Mouse (Mus musculus): ENCODE measurements around the gene Rhoj. TPM values are rescaled to one million over a fixed set of nuclear protein-coding genes. Genes with fewer than 3 reads are reported as not detected.

Rhoj gene
- polyA plus RNA-seq, 1 experiment, result not detected

GRCm38 (mm10) chr12:75394011-75394773, 86.1 kb downstream of the Rhoj start:
- no peak overlapping the region for H3K27ac ChIP-seq (ENCODE audit: insufficient read depth, low read depth, low read length)
- TF ChIP-seq POLR2A (IDR thresholded peaks at IDR 0.05; ENCODE audit: insufficient read depth, low read depth, low read length) (no peak), CTCF (IDR thresholded peaks at IDR 0.05; ENCODE audit: insufficient read depth, low read depth, low read length) (no peak)
- WGBS, result 95% methylated on average over 20 of the region's 20 CpGs
- no peak overlapping the region for H3K4me3 ChIP-seq (ENCODE audit: insufficient read depth, low read depth, low read length)
- H3K4me1 ChIP-seq (ENCODE audit: control insufficient read depth, insufficient read depth, low read length), result no peaks in the 10 kb centered on the region; the same call in 1 of the 2 replicates

- Histone ChIP-seq H3K4me3 (ENCODE audit: insufficient read depth, low read depth, low read length) (no peak overlapping the region), H3K4me1 (ENCODE audit: control insufficient read depth, insufficient read depth, low read length) (no peaks in the 10 kb centered on the region; the same call in 1 of the 2 replicates), H3K27ac (ENCODE audit: insufficient read depth, low read depth, low read length) (no peak overlapping the region)
- WGBS, result 62% methylated on average over 3 of the region's 3 CpGs
- no peak for TF ChIP-seq POLR2A (IDR thresholded peaks at IDR 0.05; ENCODE audit: insufficient read depth, low read depth, low read length)
- TF ChIP-seq CTCF (IDR thresholded peaks at IDR 0.05; ENCODE audit: insufficient read depth, low read depth, low read length), result no peak
Measured at GRCm38 (mm10) chr12:75396616-75397015, 88.5 kb downstream of the Rhoj start.

GRCm38 (mm10) chr12:75397077-75397476, 89.0 kb downstream of the Rhoj start:
- no peak for TF ChIP-seq POLR2A (IDR thresholded peaks at IDR 0.05; ENCODE audit: insufficient read depth, low read depth, low read length)
- no peak for TF ChIP-seq CTCF (IDR thresholded peaks at IDR 0.05; ENCODE audit: insufficient read depth, low read depth, low read length)
- no peak overlapping the region for H3K27ac ChIP-seq (ENCODE audit: insufficient read depth, low read depth, low read length)
- no peaks in the 10 kb centered on the region; the same call in 1 of the 2 replicates for H3K4me1 ChIP-seq (ENCODE audit: control insufficient read depth, insufficient read depth, low read length)
- H3K4me3 ChIP-seq (ENCODE audit: insufficient read depth, low read depth, low read length), result no peak overlapping the region
- 50% methylated on average over 7 of the region's 7 CpGs for WGBS

GRCm38 (mm10) chr12:75412964-75413363, 104.8 kb downstream of the Rhoj start:
- 91% methylated on average over 9 of the region's 9 CpGs for WGBS
- Histone ChIP-seq H3K4me1 (ENCODE audit: control insufficient read depth, insufficient read depth, low read length) (no peaks in the 10 kb centered on the region), H3K27ac (ENCODE audit: insufficient read depth, low read depth, low read length) (no peak overlapping the region), H3K4me3 (ENCODE audit: insufficient read depth, low read depth, low read length) (no peak overlapping the region)
- TF ChIP-seq POLR2A (IDR thresholded peaks at IDR 0.05; ENCODE audit: insufficient read depth, low read depth, low read length) (no peak), CTCF (IDR thresholded peaks at IDR 0.05; ENCODE audit: insufficient read depth, low read depth, low read length) (no peak)

GRCm38 (mm10) chr12:75414991-75415390, 106.9 kb downstream of the Rhoj start:
- H3K27ac ChIP-seq (ENCODE audit: insufficient read depth, low read depth, low read length), result no peak overlapping the region
- no peaks in the 10 kb centered on the region for H3K4me1 ChIP-seq (ENCODE audit: control insufficient read depth, insufficient read depth, low read length)
- WGBS, result 79% methylated on average over 6 of the region's 6 CpGs
- no peak overlapping the region for H3K4me3 ChIP-seq (ENCODE audit: insufficient read depth, low read depth, low read length)
- TF ChIP-seq POLR2A (IDR thresholded peaks at IDR 0.05; ENCODE audit: insufficient read depth, low read depth, low read length) (no peak), CTCF (IDR thresholded peaks at IDR 0.05; ENCODE audit: insufficient read depth, low read depth, low read length) (no peak)

GRCm38 (mm10) chr12:75416681-75417080, 108.6 kb downstream of the Rhoj start, which contains the start of gene Gphb5:
TSS of gene Gphb5 (minus strand) at chr12:75416781.
- WGBS, result 90% methylated on average over 4 of the region's 4 CpGs
- no peak within 1 kb of the TSS for H3K27ac ChIP-seq (ENCODE audit: insufficient read depth, low read depth, low read length)
- TF ChIP-seq CTCF (IDR thresholded peaks at IDR 0.05; ENCODE audit: insufficient read depth, low read depth, low read length), result no peak
- TF ChIP-seq POLR2A (IDR thresholded peaks at IDR 0.05; ENCODE audit: insufficient read depth, low read depth, low read length), result no peak
- no peaks in the 10 kb centered on the region for H3K4me1 ChIP-seq (ENCODE audit: control insufficient read depth, insufficient read depth, low read length)
- H3K4me3 ChIP-seq (ENCODE audit: insufficient read depth, low read depth, low read length), result no peak within 1 kb of the TSS

- TF ChIP-seq POLR2A (IDR thresholded peaks at IDR 0.05; ENCODE audit: insufficient read depth, low read depth, low read length), result no peak
- TF ChIP-seq CTCF (IDR thresholded peaks at IDR 0.05; ENCODE audit: insufficient read depth, low read depth, low read length), result no peak
- peaks cover 3% of the 10 kb centered on the region for H3K4me1 ChIP-seq (ENCODE audit: control insufficient read depth, insufficient read depth, low read length)
- WGBS, result 41% methylated on average over 7 of the region's 7 CpGs
- H3K4me3 ChIP-seq (ENCODE audit: insufficient read depth, low read depth, low read length), result no peak overlapping the region
- no peak overlapping the region for H3K27ac ChIP-seq (ENCODE audit: insufficient read depth, low read depth, low read length)
Measured at GRCm38 (mm10) chr12:75424359-75424758, 116.2 kb downstream of the Rhoj start.

- Histone ChIP-seq H3K4me3 (ENCODE audit: insufficient read depth, low read depth, low read length) (no peak overlapping the region), H3K4me1 (ENCODE audit: control insufficient read depth, insufficient read depth, low read length) (peaks cover 3% of the 10 kb centered on the region), H3K27ac (ENCODE audit: insufficient read depth, low read depth, low read length) (no peak overlapping the region)
- 80% methylated on average over 4 of the region's 4 CpGs for WGBS
- TF ChIP-seq POLR2A (IDR thresholded peaks at IDR 0.05; ENCODE audit: insufficient read depth, low read depth, low read length), result no peak
Measured at GRCm38 (mm10) chr12:75424817-75425216, 116.7 kb downstream of the Rhoj start.

- 55% methylated on average over 7 of the region's 7 CpGs for WGBS
- no peak overlapping the region for H3K4me3 ChIP-seq (ENCODE audit: insufficient read depth, low read depth, low read length)
- no peak overlapping the region for H3K27ac ChIP-seq (ENCODE audit: insufficient read depth, low read depth, low read length)
- H3K4me1 ChIP-seq (ENCODE audit: control insufficient read depth, insufficient read depth, low read length), result peaks cover 3% of the 10 kb centered on the region
- TF ChIP-seq POLR2A (IDR thresholded peaks at IDR 0.05; ENCODE audit: insufficient read depth, low read depth, low read length) (no peak), CTCF (IDR thresholded peaks at IDR 0.05; ENCODE audit: insufficient read depth, low read depth, low read length) (no peak)
Measured at GRCm38 (mm10) chr12:75425882-75426281, 117.8 kb downstream of the Rhoj start.
